Mouse (Mus musculus): ENCODE data around the gene Ntsr1. TPM values are rescaled to one million over a fixed set of nuclear protein-coding genes. Genes with fewer than 3 reads are reported as not detected.

The Ntsr1 gene
- polyA plus RNA-seq, 1 experiment from 2014 or later = 0.11 TPM

DNA sequence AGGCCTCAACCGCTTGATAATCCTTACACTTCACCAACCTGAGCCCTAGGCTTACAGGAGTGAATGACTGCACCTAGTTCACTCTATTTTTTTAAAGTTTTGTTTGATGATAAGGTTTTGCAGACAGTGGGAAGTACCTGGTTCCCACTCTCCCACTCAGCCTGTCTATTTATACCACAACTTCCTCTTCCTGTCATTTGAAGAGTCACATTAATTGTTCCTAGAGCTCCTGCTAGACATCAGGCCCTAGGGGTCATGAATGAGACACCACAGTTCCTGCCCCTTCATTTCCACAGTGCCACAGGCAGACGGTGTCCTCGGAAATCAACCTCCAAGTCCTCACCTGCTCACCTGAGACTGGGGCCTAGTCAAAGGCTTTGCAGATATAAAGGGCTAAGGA lies 56.7 kb downstream of the Ntsr1 start:
- DNase-seq (ENCODE audit: low spot score) (no peak), ATAC-seq (ENCODE audit: low FRiP score, low TSS enrichment) (no peak)
- Histone ChIP-seq H3K9me3 (ENCODE audit: control insufficient read depth, low read length) (no peaks in the 10 kb centered on the region), H3K4me3 (ENCODE audit: low read depth, low read length) (no peak overlapping the region), H3K9ac (ENCODE audit: low read length) (no peak overlapping the region), H3K4me2 (replicated peaks; ENCODE audit: low read depth) (no peak overlapping the region), H3K36me3 (ENCODE audit: control insufficient read depth, insufficient read depth, low read length) (no peaks in the 10 kb centered on the region), H3K27me3 (ENCODE audit: control insufficient read depth, insufficient read depth, low read length) (no peaks in the 10 kb centered on the region), H3K27ac (replicated peaks) (no peak overlapping the region), H3K4me1 (replicated peaks; ENCODE audit: control insufficient read depth, insufficient read depth) (no peaks in the 10 kb centered on the region)
- TF ChIP-seq CTCF (IDR thresholded peaks at IDR 0.05; ENCODE audit: low read depth) (no peak), EP300 (optimal IDR thresholded peaks at IDR 0.05) (no peak)
- WGBS = 66% methylated on average over 3 of the region's 3 CpGs

- ATAC-seq (ENCODE audit: low FRiP score, low TSS enrichment) (no peak), DNase-seq (ENCODE audit: low spot score) (no peak)
- TF ChIP-seq CTCF (IDR thresholded peaks at IDR 0.05; ENCODE audit: low read depth) = peak; percentile 66
- no peak for TF ChIP-seq EP300 (optimal IDR thresholded peaks at IDR 0.05)
- no peaks in the 10 kb centered on the region for H3K36me3 ChIP-seq (ENCODE audit: control insufficient read depth, insufficient read depth, low read length)
- H3K9me3 ChIP-seq (ENCODE audit: control insufficient read depth, low read length) = no peaks in the 10 kb centered on the region
- no peak overlapping the region for H3K4me3 ChIP-seq (ENCODE audit: low read depth, low read length)
- H3K4me1 ChIP-seq (replicated peaks; ENCODE audit: control insufficient read depth, insufficient read depth) = no peaks in the 10 kb centered on the region
- WGBS = 55% methylated on average over 5 of the region's 5 CpGs
- H3K4me2 ChIP-seq (replicated peaks; ENCODE audit: low read depth) = no peak overlapping the region
- no peaks in the 10 kb centered on the region for H3K27me3 ChIP-seq (ENCODE audit: control insufficient read depth, insufficient read depth, low read length)
- H3K9ac ChIP-seq (ENCODE audit: low read length) = no peak overlapping the region
- no peak overlapping the region for H3K27ac ChIP-seq (replicated peaks)
These were observed 60.5 kb downstream of the Ntsr1 start for GRCm38 (mm10) chr2:180560245-180560644.

GRCm38 (mm10) chr2:180562146-180562545 lies 62.4 kb downstream of the Ntsr1 start:
- 58% methylated on average over 5 of the region's 5 CpGs for WGBS
- no peak overlapping the region for H3K9ac ChIP-seq (ENCODE audit: low read length)
- H3K4me3 ChIP-seq (ENCODE audit: low read depth, low read length) = no peak overlapping the region
- H3K27me3 ChIP-seq (ENCODE audit: control insufficient read depth, insufficient read depth, low read length) = no peaks in the 10 kb centered on the region
- no peaks in the 10 kb centered on the region for H3K36me3 ChIP-seq (ENCODE audit: control insufficient read depth, insufficient read depth, low read length)
- no peaks in the 10 kb centered on the region for H3K9me3 ChIP-seq (ENCODE audit: control insufficient read depth, low read length)
- no peak for DNase-seq (ENCODE audit: low spot score)
- TF ChIP-seq CTCF (IDR thresholded peaks at IDR 0.05; ENCODE audit: low read depth) (peak; percentile 45), EP300 (optimal IDR thresholded peaks at IDR 0.05) (no peak)
- no peak overlapping the region for H3K27ac ChIP-seq (replicated peaks)
- H3K4me2 ChIP-seq (replicated peaks; ENCODE audit: low read depth) = no peak overlapping the region
- H3K4me1 ChIP-seq (replicated peaks; ENCODE audit: control insufficient read depth, insufficient read depth) = no peaks in the 10 kb centered on the region
- no peak for ATAC-seq (ENCODE audit: low FRiP score, low TSS enrichment)

GRCm38 (mm10) chr2:180563296-180563695 lies 63.5 kb downstream of the Ntsr1 start:
- ATAC-seq (ENCODE audit: low FRiP score, low TSS enrichment) (no peak), DNase-seq (ENCODE audit: low spot score) (no peak)
- no peaks in the 10 kb centered on the region for H3K9me3 ChIP-seq (ENCODE audit: control insufficient read depth, low read length)
- no peaks in the 10 kb centered on the region for H3K4me1 ChIP-seq (replicated peaks; ENCODE audit: control insufficient read depth, insufficient read depth)
- H3K36me3 ChIP-seq (ENCODE audit: control insufficient read depth, insufficient read depth, low read length) = no peaks in the 10 kb centered on the region
- 63% methylated on average over 6 of the region's 6 CpGs for WGBS
- no peak overlapping the region for H3K27ac ChIP-seq (replicated peaks)
- TF ChIP-seq CTCF (IDR thresholded peaks at IDR 0.05; ENCODE audit: low read depth) = no peak
- TF ChIP-seq EP300 (optimal IDR thresholded peaks at IDR 0.05) = no peak
- no peak overlapping the region for H3K4me3 ChIP-seq (ENCODE audit: low read depth, low read length)
- no peak overlapping the region for H3K4me2 ChIP-seq (replicated peaks; ENCODE audit: low read depth)
- no peak overlapping the region for H3K9ac ChIP-seq (ENCODE audit: low read length)
- H3K27me3 ChIP-seq (ENCODE audit: control insufficient read depth, insufficient read depth, low read length) = no peaks in the 10 kb centered on the region

GRCm38 (mm10) chr2:180563841-180564240 lies 64.1 kb downstream of the Ntsr1 start:
- Histone ChIP-seq H3K27ac (replicated peaks) (no peak overlapping the region), H3K4me2 (replicated peaks; ENCODE audit: low read depth) (no peak overlapping the region), H3K4me1 (replicated peaks; ENCODE audit: control insufficient read depth, insufficient read depth) (no peaks in the 10 kb centered on the region), H3K27me3 (ENCODE audit: control insufficient read depth, insufficient read depth, low read length) (no peaks in the 10 kb centered on the region), H3K4me3 (ENCODE audit: low read depth, low read length) (no peak overlapping the region), H3K9me3 (ENCODE audit: control insufficient read depth, low read length) (no peaks in the 10 kb centered on the region), H3K36me3 (ENCODE audit: control insufficient read depth, insufficient read depth, low read length) (no peaks in the 10 kb centered on the region), H3K9ac (ENCODE audit: low read length) (no peak overlapping the region)
- no peak for DNase-seq (ENCODE audit: low spot score)
- ATAC-seq (ENCODE audit: low FRiP score, low TSS enrichment) = no peak
- TF ChIP-seq CTCF (IDR thresholded peaks at IDR 0.05; ENCODE audit: low read depth) = no peak
- TF ChIP-seq EP300 (optimal IDR thresholded peaks at IDR 0.05) = no peak
- 25% methylated on average over 5 of the region's 5 CpGs for WGBS

DNA sequence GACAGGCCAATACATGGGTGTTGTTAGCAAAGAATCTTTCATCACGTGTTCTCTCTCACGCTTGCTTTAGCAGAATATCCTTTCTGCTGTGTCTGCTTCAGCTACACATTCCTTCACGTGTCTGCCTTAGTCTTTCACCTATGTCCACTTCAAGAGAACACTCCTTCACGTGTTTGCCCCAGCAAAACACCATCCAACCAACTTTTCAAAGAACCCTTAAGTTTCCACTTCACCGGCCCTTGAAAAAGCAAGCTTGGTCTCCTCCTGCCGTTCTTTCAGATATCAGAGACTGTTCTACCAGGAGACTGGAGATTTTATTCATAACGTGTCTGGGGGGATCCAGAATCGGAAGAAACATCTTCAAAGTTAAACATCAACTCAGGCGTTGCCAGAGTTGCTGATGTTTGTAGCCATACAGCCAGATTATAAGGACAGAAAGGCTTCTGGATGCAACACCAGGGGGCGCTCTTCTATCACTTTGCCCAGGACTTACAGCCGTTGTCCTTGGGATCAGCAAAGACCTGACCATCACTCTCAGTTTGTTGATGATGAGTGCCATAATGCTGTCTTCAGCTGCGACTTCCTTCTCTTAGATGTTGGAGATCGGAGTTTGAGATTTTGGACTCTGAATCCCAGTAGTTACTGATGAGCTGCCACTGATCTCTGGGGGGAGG lies 66.6 kb downstream of the Ntsr1 start:
- no peaks in the 10 kb centered on the region for H3K36me3 ChIP-seq (ENCODE audit: control insufficient read depth, insufficient read depth, low read length)
- 0 out of 2 replicates have a peak, but pooled peaks have one; percentile 51 for ATAC-seq (ENCODE audit: low FRiP score, low TSS enrichment)
- H3K27me3 ChIP-seq (ENCODE audit: control insufficient read depth, insufficient read depth, low read length) = no peaks in the 10 kb centered on the region
- no peaks in the 10 kb centered on the region for H3K9me3 ChIP-seq (ENCODE audit: control insufficient read depth, low read length)
- 37% methylated on average over 13 of the region's 13 CpGs for WGBS
- peak; percentile 77 for DNase-seq (ENCODE audit: low spot score)
- no peak overlapping the region for H3K9ac ChIP-seq (ENCODE audit: low read length)
- no peaks in the 10 kb centered on the region for H3K4me1 ChIP-seq (replicated peaks; ENCODE audit: control insufficient read depth, insufficient read depth)
- no peak overlapping the region for H3K4me3 ChIP-seq (ENCODE audit: low read depth, low read length)
- H3K4me2 ChIP-seq (replicated peaks; ENCODE audit: low read depth) = no peak overlapping the region
- TF ChIP-seq CTCF (IDR thresholded peaks at IDR 0.05; ENCODE audit: low read depth) (peak; percentile 86), EP300 (optimal IDR thresholded peaks at IDR 0.05) (no peak)
- no peak overlapping the region for H3K27ac ChIP-seq (replicated peaks)

Measured in stomach, postnatal 0 days (tissue).